Mouse (Mus musculus): Measurements from ENCODE around the gene Bap1. TPM values are rescaled to one million over a fixed set of nuclear protein-coding genes. Genes with fewer than 3 reads are reported as not detected.

Bap1 gene
- total RNA-seq (2015): 24.9 and 27.2 TPM in 2 replicates
- total RNA-seq (2017): 36.3 and 46.4 TPM in 2 replicates

DNA sequence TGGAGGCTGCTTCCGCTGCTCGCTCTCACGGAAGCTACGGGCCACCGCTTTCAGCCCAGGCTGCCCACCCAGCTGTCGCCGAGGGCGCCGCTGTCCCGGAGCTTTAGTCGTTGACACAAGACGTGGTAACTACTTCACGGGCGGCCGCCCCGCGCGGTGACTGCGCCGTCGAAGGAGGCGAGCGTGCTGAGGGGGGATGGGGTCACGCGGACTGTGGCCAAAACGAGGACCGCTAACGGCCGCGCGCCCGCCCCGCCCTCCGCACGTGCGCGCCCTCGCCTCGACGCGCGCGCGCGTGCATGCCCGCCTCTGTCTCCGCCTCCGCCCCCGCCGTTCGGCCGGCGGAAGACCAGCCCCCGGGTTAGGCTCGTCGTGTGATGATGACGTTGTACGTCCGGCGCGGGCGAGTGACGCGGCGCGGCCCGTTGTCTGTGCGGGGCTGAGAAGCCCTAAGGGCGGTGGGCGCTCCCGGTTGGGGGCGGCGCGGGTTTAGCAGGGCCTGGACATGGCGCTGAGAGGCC is at the start of gene Bap1, which contains the start of gene Phf7:
Bap1 (plus strand) TSS at position 367 of the 521 bp plus-strand sequence.
Phf7 (minus strand) TSS at position 234 of the 521 bp plus-strand sequence.
- ATAC-seq (replicated peaks; ENCODE audit: poor library complexity): peak; percentile 92

DNA sequence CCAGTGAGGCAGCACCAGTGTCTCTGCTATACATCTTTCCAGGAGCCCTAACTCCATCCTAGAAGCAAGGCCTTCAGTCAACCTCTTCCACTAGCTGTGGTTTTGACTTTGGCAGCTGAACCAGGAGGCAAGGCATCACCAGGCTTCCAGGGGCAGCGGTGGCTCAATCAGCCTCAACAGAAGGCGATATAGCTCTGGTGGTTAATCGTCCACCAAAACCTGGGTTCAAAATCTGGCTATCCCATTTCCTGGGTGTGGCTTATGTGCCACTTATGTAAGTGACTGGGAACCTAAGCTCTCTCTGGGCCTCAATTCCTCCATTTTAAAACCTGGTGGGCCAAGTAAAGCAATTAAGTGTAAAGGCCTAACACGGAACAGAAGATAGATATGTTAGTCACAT is 46.4 kb upstream of the Bap1 start:
- peak; percentile 43 for ATAC-seq (replicated peaks; ENCODE audit: poor library complexity)

DNA sequence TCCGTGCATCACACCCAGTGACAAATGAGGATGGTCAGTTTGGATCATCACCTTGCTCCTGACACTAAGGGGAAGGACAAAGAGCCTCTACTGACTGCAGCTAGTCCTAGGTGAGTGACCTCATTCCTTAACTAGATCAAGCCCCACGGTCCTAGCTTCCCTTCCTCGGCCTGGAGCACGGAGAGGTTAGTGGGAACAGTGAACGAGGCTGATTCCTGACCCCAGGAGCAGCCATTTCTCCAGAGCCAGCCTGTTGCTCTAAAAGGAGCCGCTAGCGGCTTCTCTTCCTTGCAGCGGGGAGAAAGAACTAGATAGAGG is 46.0 kb upstream of the Bap1 start:
- no peak for ATAC-seq (replicated peaks; ENCODE audit: poor library complexity)

DNA sequence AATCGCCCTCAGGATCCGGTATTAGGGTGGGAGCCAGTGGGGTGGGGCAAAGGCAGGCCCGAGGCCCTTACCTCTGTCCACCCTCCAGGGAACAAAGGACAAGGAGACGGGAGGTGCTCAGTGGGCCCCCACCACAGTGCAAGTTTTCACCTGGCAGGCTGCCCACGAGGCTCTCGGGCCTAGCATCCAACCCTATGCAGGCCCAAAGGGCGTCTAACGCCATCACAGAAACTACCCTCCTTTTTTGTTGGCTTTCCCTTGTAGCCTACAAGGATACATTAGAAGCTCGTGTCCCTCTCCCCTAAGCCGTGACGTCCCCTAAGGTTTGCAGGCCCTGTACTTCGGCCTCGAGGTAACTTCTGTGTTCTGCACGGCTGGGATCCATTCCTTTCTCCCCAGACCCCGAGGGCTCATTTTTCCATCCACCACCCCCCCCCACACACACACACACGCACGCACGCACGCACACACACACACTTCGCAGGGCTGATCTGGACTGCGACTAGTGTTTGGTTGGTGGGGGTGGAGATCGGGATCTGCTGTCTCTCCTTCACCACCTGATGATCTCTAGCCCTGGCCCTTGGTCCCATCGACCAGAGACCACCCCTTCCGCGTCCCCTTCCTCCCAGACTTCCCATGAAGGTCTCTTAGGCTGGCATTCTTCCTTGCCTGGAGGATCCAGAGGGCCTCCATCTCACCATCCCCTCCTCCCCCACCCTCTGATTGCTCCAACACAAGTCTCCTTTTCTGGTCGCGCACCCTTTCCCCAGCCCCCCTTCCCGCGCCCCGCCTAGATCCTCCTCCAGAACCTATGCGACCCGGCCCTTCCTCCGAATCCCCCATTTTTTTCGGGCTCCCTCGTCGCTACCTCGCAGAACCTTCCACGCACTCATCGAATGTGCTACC is 45.4 kb upstream of the Bap1 start:
- peak; percentile 20 for ATAC-seq (replicated peaks; ENCODE audit: poor library complexity)

- ATAC-seq (replicated peaks; ENCODE audit: poor library complexity): peak; percentile 84
Observed at GRCm38 (mm10) chr14:31206472-31206981, 44.7 kb upstream of the Bap1 start.

- peak; percentile 46 for ATAC-seq (replicated peaks; ENCODE audit: poor library complexity)
Observed at GRCm38 (mm10) chr14:31207070-31207830, 44.0 kb upstream of the Bap1 start.

DNA sequence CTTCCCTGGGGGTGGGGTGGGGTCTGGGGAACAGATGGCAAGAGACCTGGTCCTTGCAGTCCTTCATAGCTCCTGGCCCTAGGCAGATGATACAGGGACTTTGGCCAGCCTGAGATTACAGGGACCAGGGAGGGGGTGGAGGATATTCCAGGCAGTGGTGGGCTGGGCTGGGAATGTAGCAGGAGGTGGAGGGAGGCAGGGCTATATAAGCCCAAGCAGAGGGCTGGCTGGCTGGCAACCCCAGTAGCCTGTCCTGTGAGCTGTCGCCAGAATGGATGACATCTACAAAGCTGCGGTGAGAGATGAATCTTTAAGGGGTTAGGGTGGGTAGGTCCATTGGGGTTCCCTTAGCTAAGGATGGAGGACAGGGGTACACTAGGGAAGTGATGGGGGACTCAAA is 43.2 kb upstream of the Bap1 start, which contains the start of gene Tnnc1:
Tnnc1 (plus strand) TSS at position 229 of the 400 bp plus-strand sequence.
- ATAC-seq (replicated peaks; ENCODE audit: poor library complexity): no peak

- ATAC-seq (replicated peaks; ENCODE audit: poor library complexity): no peak
Observed at GRCm38 (mm10) chr14:31209133-31209557, 42.1 kb upstream of the Bap1 start.

- no peak for ATAC-seq (replicated peaks; ENCODE audit: poor library complexity)
Observed at GRCm38 (mm10) chr14:31211854-31212253, 39.4 kb upstream of the Bap1 start.

DNA sequence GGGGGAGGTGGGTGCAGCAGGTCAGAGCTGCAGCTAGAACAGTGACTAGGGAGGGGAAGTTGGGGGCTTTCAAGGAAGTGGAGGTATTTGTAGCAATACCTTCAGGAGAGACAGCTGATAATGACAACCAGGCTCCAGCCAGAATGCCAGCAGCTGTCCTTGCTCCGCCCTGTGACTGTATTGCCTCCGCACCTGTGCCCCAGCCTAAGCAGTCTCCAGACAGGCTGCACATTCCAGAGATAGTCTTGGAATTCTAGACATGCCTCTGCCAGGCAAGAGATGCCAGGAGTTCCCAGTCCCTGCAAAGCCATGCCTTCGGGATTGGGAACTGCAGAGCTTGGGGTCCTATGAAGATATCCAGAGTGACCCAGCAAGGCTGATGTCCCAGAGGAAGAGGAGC is 38.8 kb upstream of the Bap1 start:
- ATAC-seq (replicated peaks; ENCODE audit: poor library complexity): no peak

DNA sequence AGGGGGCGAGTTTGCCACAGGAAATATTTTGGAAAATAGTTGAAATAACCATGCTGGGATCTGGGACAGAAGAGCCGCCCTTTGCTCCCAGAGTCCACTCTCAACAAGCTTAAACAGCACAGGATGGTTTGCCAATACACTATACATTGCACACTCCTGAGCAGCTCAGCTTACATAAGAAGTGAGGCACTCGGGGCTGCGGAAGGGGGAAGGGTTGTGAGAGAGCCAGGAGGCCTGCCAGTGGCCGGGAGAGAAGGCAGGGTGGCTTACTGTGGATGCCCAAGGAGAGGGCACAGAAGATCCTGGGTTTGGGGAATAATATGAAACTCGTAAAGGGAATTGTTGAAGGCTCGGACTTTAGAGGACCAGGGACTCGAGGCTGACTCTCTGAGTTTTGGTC is 37.4 kb upstream of the Bap1 start:
- ATAC-seq (replicated peaks; ENCODE audit: poor library complexity): no peak

DNA sequence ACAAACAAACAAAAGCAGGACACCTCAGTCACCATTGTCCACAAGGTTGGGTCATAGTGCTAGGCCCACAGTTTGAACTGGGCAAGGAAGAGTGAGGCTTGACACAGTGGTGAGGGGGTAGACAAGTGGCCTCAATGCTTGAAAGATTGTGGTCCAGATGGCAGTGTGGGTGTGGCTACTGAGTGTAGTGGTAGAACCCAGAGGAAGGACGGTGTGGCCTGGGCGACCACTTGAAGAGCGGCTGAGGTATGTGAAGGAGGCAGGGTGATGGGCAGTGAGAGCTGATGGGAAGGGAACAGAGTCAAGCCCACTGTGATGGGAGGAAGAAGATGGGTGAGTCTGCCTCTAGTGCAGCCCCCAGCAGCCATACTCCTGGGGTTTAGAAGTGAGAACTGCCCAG is 36.6 kb upstream of the Bap1 start:
- no peak for ATAC-seq (replicated peaks; ENCODE audit: poor library complexity)

DNA sequence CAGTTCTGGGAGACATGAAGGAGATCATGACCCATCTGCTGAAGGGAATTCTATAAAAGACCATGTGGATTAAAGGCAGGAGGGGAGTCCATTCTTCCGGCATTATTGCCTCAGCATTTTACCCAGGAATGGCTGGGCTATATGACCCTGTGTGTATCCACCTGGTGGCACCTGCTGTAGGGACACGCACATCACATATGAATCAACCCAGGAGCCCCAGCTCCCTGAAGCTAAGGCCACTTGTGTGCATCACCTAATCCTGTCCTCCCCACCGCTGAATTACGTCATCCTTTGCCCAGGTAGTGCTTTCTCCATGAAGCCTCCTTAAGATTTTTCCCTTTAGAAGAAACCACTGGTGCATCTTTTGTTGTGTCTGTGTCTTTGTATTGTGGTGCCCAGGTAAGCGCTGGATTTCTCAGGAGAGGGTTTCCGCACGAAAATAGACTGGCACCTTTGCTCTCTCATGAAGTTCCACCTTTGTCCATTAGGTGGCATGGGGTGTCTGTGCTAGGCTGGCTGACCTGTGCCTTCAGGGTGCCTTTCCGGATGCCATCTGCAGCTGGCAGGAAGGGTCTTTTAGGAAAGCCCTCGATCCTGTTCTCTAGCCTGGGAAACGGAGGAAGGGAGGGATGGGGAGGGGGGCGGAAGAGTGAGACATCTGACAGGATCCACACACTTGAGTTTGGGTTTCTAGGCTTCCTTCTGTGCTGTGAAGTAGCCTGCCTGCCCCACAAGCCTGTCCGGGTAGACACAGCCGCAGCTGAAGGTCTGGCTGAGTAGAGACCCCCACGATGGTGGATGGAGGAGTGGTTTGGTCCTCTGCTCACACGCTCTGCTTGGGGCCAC is 35.9 kb upstream of the Bap1 start:
- ATAC-seq (replicated peaks; ENCODE audit: poor library complexity): peak; percentile 82

- ATAC-seq (replicated peaks; ENCODE audit: poor library complexity): no peak
Observed at GRCm38 (mm10) chr14:31216846-31217245, 34.4 kb upstream of the Bap1 start, which contains the start of gene Nisch. Nisch (minus strand) TSS chr14:31216946.

- peak; percentile 88 for ATAC-seq (replicated peaks; ENCODE audit: poor library complexity)
Observed at GRCm38 (mm10) chr14:31217666-31218065, 33.6 kb upstream of the Bap1 start, which contains the start of gene Sema3g. Sema3g (plus strand) TSS chr14:31217860.

DNA sequence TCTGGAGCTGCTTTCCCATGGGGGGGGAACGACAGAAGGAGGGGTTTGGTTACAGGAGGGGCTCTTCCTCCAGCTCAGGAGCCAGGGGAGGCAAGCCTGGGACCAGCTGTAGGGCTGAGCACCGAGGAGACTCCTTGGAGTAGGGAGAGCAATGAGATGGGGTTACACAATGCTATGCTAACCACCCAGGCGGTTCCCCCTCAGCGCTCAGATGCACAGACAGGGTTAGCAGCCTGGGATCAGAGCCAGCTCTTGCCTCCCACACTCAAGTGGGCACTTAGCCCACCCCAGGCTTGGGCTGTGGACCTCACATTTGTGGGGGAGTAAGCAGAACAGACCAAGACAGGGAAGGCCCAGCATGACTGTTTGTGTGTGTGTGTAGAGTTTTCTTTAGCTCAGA is 24.3 kb upstream of the Bap1 start:
- peak; percentile 79 for ATAC-seq (replicated peaks; ENCODE audit: poor library complexity)

DNA sequence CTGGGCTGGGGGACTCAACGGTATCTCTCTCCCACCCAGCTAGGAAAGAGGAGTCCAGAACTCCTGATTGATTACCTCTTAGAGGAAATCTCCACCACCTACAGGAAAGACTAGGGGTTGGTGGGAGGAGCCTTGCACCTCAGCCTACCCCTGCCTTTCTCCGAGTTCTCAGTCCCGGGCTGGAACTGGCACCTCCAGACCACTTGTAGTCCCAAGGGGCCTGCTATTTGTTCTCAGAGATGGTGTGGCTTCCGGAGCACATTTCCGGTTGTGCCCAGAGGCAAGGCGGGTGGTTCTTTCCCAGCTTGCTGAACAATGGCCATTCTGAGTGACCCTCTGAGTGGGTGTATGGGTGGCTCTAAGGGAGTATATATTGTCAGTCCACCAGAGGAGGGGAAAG is 23.0 kb upstream of the Bap1 start:
- ATAC-seq (replicated peaks; ENCODE audit: poor library complexity): peak; percentile 40

GRCm38 (mm10) chr14:31230442-31230841 is 20.8 kb upstream of the Bap1 start:
- ATAC-seq (replicated peaks; ENCODE audit: poor library complexity): no peak

- ATAC-seq (replicated peaks; ENCODE audit: poor library complexity): no peak
Observed at GRCm38 (mm10) chr14:31232404-31233069, 18.7 kb upstream of the Bap1 start.

All from megakaryocyte progenitor cell, adult 5-6 weeks (primary cell).